Mouse (Mus musculus) urinary bladder, postnatal 4 days (tissue): ENCODE measurements at regions not wholly inside any gene's neighbourhood (a gene's known extent, or its start where the extent isn't known, plus 50 kb on each side); places are given as distances from the start of the nearest gene placed in this dataset.
A peak's percentile ranks its signal among the peaks of the same experiment; 100 is the strongest.

Experiments used
- DNase-seq, 2 experiments: peaks; one replicate each; pipeline ENCODE4 v3.0.0; 2021 to 2022; ENCODE audit warnings: low spot score in 2 of 2

GRCm38 (mm10) chr16:18683556-18683955, 53.8 kb upstream of the Sept5 start:
- no peak for DNase-seq

DNA sequence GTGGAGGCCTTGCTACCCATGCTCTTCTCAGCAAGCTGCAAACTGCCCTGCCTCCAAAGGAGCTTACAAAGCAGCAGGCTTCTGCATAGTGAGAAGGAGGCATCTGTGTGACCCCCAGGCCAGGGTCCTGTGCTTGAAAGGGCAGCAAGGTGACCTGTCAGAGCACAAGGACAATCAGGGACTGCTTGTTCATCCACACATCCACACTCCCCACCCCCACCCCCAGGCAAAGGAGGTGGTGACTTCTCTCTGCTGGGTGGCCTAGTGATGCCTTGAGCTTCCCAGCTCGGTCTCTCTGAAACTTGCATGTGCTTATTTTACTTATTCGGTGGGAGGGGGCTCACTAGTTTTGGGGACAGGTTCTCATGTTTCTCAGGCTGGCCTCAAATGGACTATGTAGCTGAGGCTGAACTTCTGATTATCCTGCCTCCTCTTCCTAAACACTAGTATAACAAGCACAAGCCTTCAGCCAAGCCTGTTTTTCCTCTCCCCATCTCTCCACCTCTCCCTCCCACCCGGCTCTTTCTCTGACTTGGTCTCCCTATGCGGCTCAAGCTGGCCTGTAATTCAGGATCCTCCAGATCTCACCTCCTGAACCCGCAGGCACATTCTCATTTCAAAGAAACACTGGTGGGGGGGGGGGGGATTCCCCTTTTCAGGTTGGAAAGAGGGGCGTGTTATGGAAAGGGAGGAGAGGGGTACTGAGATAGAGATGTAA, 56.4 kb upstream of the Sept5 start:
- no peak for DNase-seq

DNA sequence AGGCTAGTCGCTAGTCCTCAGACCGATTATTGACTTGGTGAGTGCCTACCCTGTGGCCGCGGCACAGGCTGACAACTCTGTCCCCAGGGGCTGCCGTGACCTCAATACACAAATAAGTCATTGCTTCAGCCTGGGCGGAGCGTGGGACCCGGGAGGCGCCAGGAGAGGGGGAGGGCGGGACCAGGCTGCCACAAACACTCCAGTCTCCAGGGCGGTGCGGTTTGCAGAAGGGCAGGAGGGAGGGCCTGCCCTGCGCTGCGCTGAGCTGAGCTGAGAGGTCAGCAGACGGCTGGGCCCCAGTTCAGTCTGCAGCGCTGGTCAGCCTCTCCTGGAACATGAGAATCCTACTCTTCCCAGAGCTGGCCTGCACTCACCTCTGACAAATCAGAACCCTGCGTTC, 57.2 kb upstream of the Sept5 start:
- peak; percentile 81 to 85 for DNase-seq

DNA sequence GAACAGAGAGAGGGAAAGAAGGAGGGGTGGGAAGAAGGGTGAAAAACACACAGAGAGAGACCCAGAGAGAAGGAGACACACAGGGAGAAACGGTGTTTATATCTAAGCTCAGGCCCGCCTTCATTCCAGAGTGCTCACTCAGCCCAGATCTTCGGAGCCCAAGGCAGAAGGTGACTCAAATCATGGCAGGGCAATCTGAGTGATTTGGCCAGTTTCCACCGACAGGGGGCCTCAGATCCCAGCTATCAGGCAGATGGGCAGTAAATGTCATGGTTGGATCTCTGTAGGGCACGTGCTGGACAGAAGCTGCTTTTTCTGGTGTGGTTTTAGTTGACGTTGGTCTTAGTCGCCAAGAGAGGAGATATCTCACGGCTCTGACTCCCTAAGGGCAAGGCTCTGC, 57.6 kb upstream of the Sept5 start:
- DNase-seq, result peak; percentile 61 to 76

DNA sequence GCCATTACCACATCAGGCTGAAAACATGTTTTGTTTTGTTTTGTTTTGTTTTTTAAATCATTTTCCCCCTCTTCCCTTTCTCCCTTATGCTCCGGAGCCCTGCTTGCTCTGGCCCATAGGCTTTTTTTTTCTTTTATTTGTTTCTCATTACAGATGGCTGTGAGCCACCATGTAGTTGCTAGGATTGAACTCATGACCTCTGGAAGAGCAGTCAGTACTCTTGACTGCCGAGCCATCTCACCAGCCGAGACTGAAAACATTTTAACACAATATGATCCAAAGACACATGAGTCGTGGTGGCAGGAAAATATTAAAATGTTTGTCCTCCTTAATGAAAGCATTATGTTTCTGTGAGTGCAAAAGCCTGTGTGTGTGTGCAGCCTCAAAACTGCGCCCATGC, 65.8 kb upstream of the Sept5 start:
- no peak for DNase-seq

- peak; percentile 79 to 87 for DNase-seq
Measured at GRCm38 (mm10) chr16:18696074-18696819, 66.5 kb upstream of the Sept5 start.

GRCm38 (mm10) chr16:18696820-18697168, 67.0 kb upstream of the Sept5 start:
- DNase-seq, result no peak

- no peak for DNase-seq
Measured at GRCm38 (mm10) chr16:18704126-18704525, 72.5 kb upstream of the Cldn5 start.

DNA sequence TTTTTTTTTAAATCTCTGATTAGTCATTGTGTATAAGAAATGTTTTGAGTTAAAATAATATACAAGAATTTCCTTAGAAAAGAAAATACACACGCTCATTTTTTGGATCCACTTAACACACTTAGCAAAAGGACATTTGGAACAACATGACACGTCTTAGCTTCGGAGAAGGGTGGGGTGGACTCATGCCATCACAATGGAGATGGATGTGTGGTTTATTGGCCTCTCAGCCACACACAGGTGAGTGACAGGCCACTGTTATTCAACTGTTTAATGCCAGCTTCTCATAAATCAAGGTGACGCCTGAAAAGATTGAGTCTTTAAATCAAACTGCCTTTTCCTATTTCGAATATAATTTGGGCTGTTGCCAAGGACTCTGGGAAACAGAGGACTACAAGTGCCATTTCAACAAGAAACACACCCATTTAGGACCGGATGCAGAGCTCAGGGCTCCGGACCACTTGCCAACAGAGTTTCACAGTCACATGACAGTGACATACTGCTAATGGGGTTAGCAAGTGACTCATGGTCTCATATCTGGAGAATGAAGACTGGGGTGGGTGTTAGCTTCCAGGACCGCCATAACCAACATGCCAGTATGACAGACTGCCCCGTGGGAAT, 71.5 kb upstream of the Cldn5 start:
- DNase-seq, result no peak

- no peak for DNase-seq
Measured at GRCm38 (mm10) chr16:18711637-18712125, 65.0 kb upstream of the Cldn5 start.

- DNase-seq, result no peak
Measured at GRCm38 (mm10) chr16:18713017-18713416, 63.6 kb upstream of the Cldn5 start.

DNA sequence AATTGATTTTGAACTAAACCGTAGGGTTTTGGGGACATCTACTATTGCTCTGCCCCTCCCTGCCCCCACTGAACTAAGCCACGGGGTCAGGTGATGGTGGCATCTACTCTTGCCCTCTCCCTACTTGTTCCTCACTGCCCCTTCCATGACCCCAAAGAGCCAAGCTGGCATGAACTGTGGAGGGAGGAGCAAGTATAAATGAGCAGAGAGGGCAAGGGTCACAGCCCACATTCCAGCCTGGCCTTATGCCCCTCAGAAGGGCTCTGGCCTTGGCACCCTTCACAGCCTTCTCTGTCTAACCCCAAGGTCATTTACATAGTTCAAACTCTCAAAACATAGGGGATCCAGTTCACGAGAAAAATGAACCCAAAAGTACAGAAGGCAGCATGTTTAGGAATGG, 61.3 kb upstream of the Cldn5 start:
- DNase-seq, result no peak

GRCm38 (mm10) chr16:18718040-18718439, 58.6 kb upstream of the Cldn5 start:
- no peak for DNase-seq

GRCm38 (mm10) chr16:18720433-18721233, 56.0 kb upstream of the Cldn5 start:
- DNase-seq, result no peak

DNA sequence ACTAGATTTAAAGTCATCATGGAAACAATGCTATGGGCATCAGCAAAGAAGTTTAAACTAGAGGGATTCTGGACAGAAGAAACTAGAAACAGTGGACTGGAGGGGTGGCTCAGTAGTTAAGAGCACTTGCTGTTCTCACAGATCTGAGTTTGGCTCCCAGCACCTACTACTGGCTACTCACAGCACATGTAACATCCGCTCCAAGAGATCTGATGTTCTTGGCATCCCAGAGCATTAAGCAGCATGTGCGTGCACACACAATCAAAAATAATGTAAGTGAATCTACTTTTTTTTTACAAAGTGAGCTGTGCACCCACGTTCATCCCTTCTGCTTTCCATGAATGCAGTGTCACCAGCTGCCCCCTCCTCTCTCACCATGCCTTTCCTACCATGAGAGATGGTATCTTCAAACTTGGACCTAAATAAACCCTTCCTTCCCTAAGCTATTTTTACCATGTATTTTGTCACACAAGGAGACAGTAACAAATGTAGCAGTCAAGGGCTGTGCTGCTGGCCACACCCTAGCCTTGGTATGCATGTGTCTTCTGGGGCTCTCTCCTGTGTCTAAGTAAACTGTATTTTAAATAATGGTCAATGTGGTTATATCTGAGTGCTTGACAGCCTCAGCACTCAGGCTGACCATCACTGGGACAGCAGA, 53.3 kb upstream of the Cldn5 start:
- DNase-seq, result no peak

- no peak for DNase-seq
Measured at GRCm38 (mm10) chr16:18723874-18724273, 52.8 kb upstream of the Cldn5 start.

GRCm38 (mm10) chr16:18724706-18725105, 51.9 kb upstream of the Cldn5 start:
- no peak for DNase-seq
